Mouse (Mus musculus): ENCODE results near the gene Cog2. TPM values are rescaled to one million over a fixed set of nuclear protein-coding genes. Genes with fewer than 3 reads are reported as not detected.

Cog2 gene
- total and polyA plus RNA-seq, 3 experiments = 32.6 to 37.5 TPM; not detected in 1

- no peak for DNase-seq (ENCODE audit: low read depth, low spot score)
- Histone ChIP-seq H3K9me3 (replicated peaks; ENCODE audit: insufficient read depth, low read length) (no peaks in the 10 kb centered on the region), H3K27ac (ENCODE audit: control insufficient read depth, low read depth, low read length) (no peak overlapping the region), H3K27me3 (ENCODE audit: control insufficient read depth in 1 of 2, insufficient read depth in 2 of 2, low read length in 2 of 2) (no peaks in the 10 kb centered on the region), H3K9ac (ENCODE audit: control insufficient read depth, low read depth, low read length, poor library complexity, severe bottlenecking) (no peak overlapping the region), H3K36me3 (ENCODE audit: control insufficient read depth in 1 of 2, insufficient read depth in 2 of 2, low read length in 2 of 2) (no peaks in the 10 kb centered on the region; a peak in 1 of 4 replicates), H3K4me1 (ENCODE audit: control insufficient read depth in 1 of 2, insufficient read depth in 2 of 2, low read length in 2 of 2) (no peaks in the 10 kb centered on the region), H3K79me2 (ENCODE audit: control insufficient read depth, insufficient read depth, low read length, poor library complexity) (no peaks in the 10 kb centered on the region), H3K4me3 (ENCODE audit: control insufficient read depth in 1 of 2, insufficient read depth in 1 of 2, low read depth in 2 of 2, low read length in 2 of 2) (no peak overlapping the region)
- TF ChIP-seq POLR2A (IDR thresholded peaks at IDR 0.05; ENCODE audit: control insufficient read depth in 1 of 2, insufficient read depth in 1 of 2, low read depth in 1 of 2, low read length in 2 of 2, poor library complexity in 1 of 2) (no peak), BHLHE40 (IDR thresholded peaks at IDR 0.05; ENCODE audit: borderline replicate concordance, low read depth, low read length) (no peak), ZC3H11A (IDR thresholded peaks at IDR 0.05; ENCODE audit: low read depth, low read length) (no peak), MYC (IDR thresholded peaks at IDR 0.05; ENCODE audit: low read depth, low read length) (no peak), GATA1 (IDR thresholded peaks at IDR 0.05; ENCODE audit: low read depth, low read length) (no peak), MAFK (IDR thresholded peaks at IDR 0.05; ENCODE audit: borderline replicate concordance, low read depth, low read length) (no peak), MXI1 (IDR thresholded peaks at IDR 0.05; ENCODE audit: low read depth, low read length) (no peak), ZMIZ1 (IDR thresholded peaks at IDR 0.05; ENCODE audit: low read depth, low read length) (no peak), MAZ (IDR thresholded peaks at IDR 0.05; ENCODE audit: low read depth, low read length) (no peak), NELFE (IDR thresholded peaks at IDR 0.05; ENCODE audit: low read depth, low read length) (no peak), CHD1 (IDR thresholded peaks at IDR 0.05; ENCODE audit: low read depth, low read length) (no peak), USF2 (IDR thresholded peaks at IDR 0.05; ENCODE audit: borderline replicate concordance in 1 of 2, insufficient read depth in 1 of 2, low read depth in 1 of 2, low read length in 2 of 2) (no peak), E2F4 (IDR thresholded peaks at IDR 0.05; ENCODE audit: borderline replicate concordance, low read depth, low read length) (no peak), HCFC1 (IDR thresholded peaks at IDR 0.05; ENCODE audit: low read depth, low read length) (no peak), POLR2AphosphoS5 (IDR thresholded peaks at IDR 0.05; ENCODE audit: borderline replicate concordance, low read depth, low read length) (no peak), USF1 (IDR thresholded peaks at IDR 0.05; ENCODE audit: low read depth, low read length) (no peak), ZNF384 (IDR thresholded peaks at IDR 0.05; ENCODE audit: low read depth, low read length) (no peak), SMC3 (IDR thresholded peaks at IDR 0.05; ENCODE audit: low read depth, low read length) (no peak), UBTF (IDR thresholded peaks at IDR 0.05; ENCODE audit: borderline replicate concordance, insufficient read depth, low read depth, low read length) (no peak), RAD21 (IDR thresholded peaks at IDR 0.05; ENCODE audit: low read depth, low read length) (no peak)
Measured at GRCm38 (mm10) chr8:124557476-124557875, 36.9 kb downstream of the Cog2 start.

- H3K9ac ChIP-seq (ENCODE audit: control insufficient read depth, low read depth, low read length, poor library complexity, severe bottlenecking) = no peak overlapping the region
- no peaks in the 10 kb centered on the region for H3K27me3 ChIP-seq (ENCODE audit: control insufficient read depth in 1 of 2, insufficient read depth in 2 of 2, low read length in 2 of 2)
Measured at GRCm38 (mm10) chr8:124567126-124567525, 46.6 kb downstream of the Cog2 start.

More at GRCm38 (mm10) chr8:124567126-124567525, 46.6 kb downstream of the Cog2 start:
- H3K27ac ChIP-seq (ENCODE audit: control insufficient read depth, low read depth, low read length) = no peak overlapping the region
- no peak overlapping the region for H3K4me3 ChIP-seq (ENCODE audit: control insufficient read depth in 1 of 2, insufficient read depth in 1 of 2, low read depth in 2 of 2, low read length in 2 of 2)
- no peaks in the 10 kb centered on the region for H3K79me2 ChIP-seq (ENCODE audit: control insufficient read depth, insufficient read depth, low read length, poor library complexity)
- no peaks in the 10 kb centered on the region for H3K36me3 ChIP-seq (ENCODE audit: control insufficient read depth in 1 of 2, insufficient read depth in 2 of 2, low read length in 2 of 2)
- no peaks in the 10 kb centered on the region for H3K9me3 ChIP-seq (replicated peaks; ENCODE audit: insufficient read depth, low read length)
- TF ChIP-seq ZC3H11A (IDR thresholded peaks at IDR 0.05; ENCODE audit: low read depth, low read length) = no peak
- no peak for TF ChIP-seq SIN3A (IDR thresholded peaks at IDR 0.05; ENCODE audit: low read length)
- TF ChIP-seq TBP (IDR thresholded peaks at IDR 0.05; ENCODE audit: low read depth, low read length) = no peak
- H3K4me1 ChIP-seq (ENCODE audit: control insufficient read depth in 1 of 2, insufficient read depth in 2 of 2, low read length in 2 of 2) = no peaks in the 10 kb centered on the region
- DNase-seq (ENCODE audit: low read depth, low spot score) = no peak
